Mouse (Mus musculus) brain, embryonic 14.5 days (tissue): Measurements from ENCODE around the gene Pnck.

Experiments
- CTCF ChIP-seq: fragments of 200-500 bp; IDR thresholded peaks from 2 replicates; pipeline ENCODE4 v1.5.1; 2012; ENCODE audit warnings: inconsistent platforms, mild to moderate bottlenecking, moderate library complexity, borderline replicate concordance; ENCODE audit not compliant: insufficient read depth, insufficient read length; ENCODE audit errors: extremely low read depth
- POLR2A ChIP-seq: fragments of 200-500 bp; IDR thresholded peaks from 2 replicates; pipeline ENCODE4 v1.6.1; 2012; ENCODE audit warnings: mild to moderate bottlenecking, inconsistent platforms, borderline replicate concordance; ENCODE audit not compliant: poor library complexity, insufficient read depth, insufficient read length, severe bottlenecking; ENCODE audit errors: extremely low read depth

DNA sequence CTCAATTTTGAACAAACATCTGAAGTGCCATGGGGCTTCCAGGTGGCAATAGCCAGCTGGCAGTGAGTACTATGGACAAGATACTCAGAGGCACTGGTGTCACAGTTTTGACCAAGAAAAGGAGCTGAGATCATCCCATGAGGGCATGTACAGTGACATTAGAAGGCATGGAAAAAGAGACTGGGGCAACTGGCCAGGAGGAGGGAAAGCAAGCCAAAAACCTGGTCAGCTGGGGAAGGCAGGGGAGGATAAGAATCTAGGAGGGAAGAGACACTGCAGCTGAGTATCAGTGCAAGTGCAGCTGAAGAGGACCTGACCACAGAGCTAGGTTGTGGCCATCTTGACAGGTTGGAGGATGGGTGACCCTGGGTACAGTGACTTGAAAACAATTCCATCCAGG is 32.9 kb downstream of the Pnck start:
- no peak for TF ChIP-seq POLR2A
- TF ChIP-seq CTCF, result no peak
